Mouse (Mus musculus) stomach, postnatal 0 days (tissue): Measurements from ENCODE around the gene Aff4.
A peak's percentile ranks its signal among the peaks of the same experiment; 100 is the strongest.
"Not testable (repeated sequence)": the region's sequence is repeated elsewhere in the genome, so short reads cannot be mapped to it uniquely, and the experiment has no call there.

Experiments
- CTCF ChIP-seq: IDR thresholded peaks from 2 replicates; pipeline ENCODE4 v1.5.1; 2016; ENCODE audit warnings: antibody characterized with exemption, low read depth, mild to moderate bottlenecking, moderate library complexity
- EP300 ChIP-seq: optimal IDR thresholded peaks from 2 replicates; pipeline ENCODE3; 2016; ENCODE audit warnings: antibody characterized with exemption

- not testable (repeated sequence) for TF ChIP-seq CTCF
- peak; percentile 28 for TF ChIP-seq EP300
These were observed 9.6 kb upstream of the Aff4 start for GRCm38 (mm10) chr11:53341019-53341418.
